In genomic region chr7:75587727-75588126, GRCm38 (mm10) we compare ENCODE assay signal across 10 mouse cellular contexts.
DNase-seq lines count a peak whose midpoint lies in the region; ATAC-seq and TF ChIP-seq lines count a peak whose summit lies in the region.
"Had no signal": no experiment of that assay in that cellular context is flagged by ENCODE, and none has a peak within 500 bp of the region (broad histone marks: within the 10 kb centered on the region; RNA-seq: fewer than 3 reads in every experiment).

No protein-coding gene starts in this region.

- no peak overlapping the region for H3K9ac ChIP-seq in heart, embryonic 13.5 days
- H3K9ac ChIP-seq in heart, embryonic 12.5 days = no peak overlapping the region
- H3K9ac ChIP-seq in ES-E14 (ENCODE audit: insufficient read depth, low read depth, low read length, poor library complexity, severe bottlenecking) = no peak overlapping the region

- H3K27ac ChIP-seq in heart, embryonic 13.5 days (replicated peaks) = no peak overlapping the region
- H3K27ac ChIP-seq in heart, embryonic 12.5 days (ENCODE audit: poor library complexity, severe bottlenecking) = no peak overlapping the region
- H3K27ac ChIP-seq in ES-E14 (ENCODE audit: insufficient read depth, low read depth, low read length, poor library complexity, severe bottlenecking) = no peak overlapping the region
- no peak overlapping the region for H3K27ac ChIP-seq in forebrain, embryonic 10.5 days
- H3K27ac ChIP-seq: hindbrain, postnatal 0 days had no signal

- no peak for DNase-seq in ES-E14 (ENCODE audit: low read depth, low spot score)
- no peak for DNase-seq in forebrain, embryonic 10.5 days (ENCODE audit: extremely low spot score, low spot score)
- no peak for DNase-seq in frontal cortex, postnatal 36 days (ENCODE audit: low spot score in 2 of 2)
- DNase-seq in layer of hippocampus, adult 9-11 months = no peak
- DNase-seq: cerebellum, adult 11-12 months had no signal

- WGBS in heart, embryonic 13.5 days = 80% methylated on average over 5 of the region's 5 CpGs
- 85% methylated on average over 5 of the region's 5 CpGs for WGBS in heart, embryonic 12.5 days
- 90% methylated on average over 5 of the region's 5 CpGs for WGBS in forebrain, embryonic 10.5 days

- H3K4me3 ChIP-seq in heart, embryonic 13.5 days = no peak overlapping the region
- H3K4me3 ChIP-seq in heart, embryonic 12.5 days = no peak overlapping the region
- H3K4me3 ChIP-seq in ES-E14 (ENCODE audit: insufficient read depth in 1 of 2, low read depth in 1 of 2, low read length in 2 of 2, poor library complexity in 1 of 2, severe bottlenecking in 1 of 2) = no peak overlapping the region
- H3K4me3 ChIP-seq in megakaryocyte, embryonic 14.5 days (replicated peaks) = peak overlapping the region; percentile 94
- no peak overlapping the region for H3K4me3 ChIP-seq in forebrain, embryonic 10.5 days

- in situ Hi-C loops in ES-E14 (cut with MboI; ENCODE audit: low sequenced_read_pairs in 2 of 2, unreplicated experiment in 2 of 2) = no loop called here

- no peaks in the 10 kb centered on the region for H3K27me3 ChIP-seq in heart, embryonic 13.5 days (replicated peaks)
- H3K27me3 ChIP-seq in heart, embryonic 12.5 days (replicated peaks) = no peaks in the 10 kb centered on the region
- H3K27me3 ChIP-seq in megakaryocyte, embryonic 14.5 days (replicated peaks) = no peaks in the 10 kb centered on the region
- H3K27me3 ChIP-seq in forebrain, embryonic 10.5 days (ENCODE audit: poor library complexity, severe bottlenecking) = no peaks in the 10 kb centered on the region

- H3K4me2 ChIP-seq in heart, embryonic 13.5 days = peak overlapping the region; percentile 54
- no peak overlapping the region for H3K4me2 ChIP-seq in heart, embryonic 12.5 days

- H3K9me3 ChIP-seq in heart, embryonic 13.5 days = no peaks in the 10 kb centered on the region
- H3K9me3 ChIP-seq in heart, embryonic 12.5 days (replicated peaks) = no peaks in the 10 kb centered on the region
- H3K9me3 ChIP-seq in ES-E14 (ENCODE audit: control insufficient read depth, insufficient read depth, low read depth, low read length) = no peaks in the 10 kb centered on the region
- H3K9me3 ChIP-seq in megakaryocyte, embryonic 14.5 days = no peaks in the 10 kb centered on the region
- no peaks in the 10 kb centered on the region for H3K9me3 ChIP-seq in forebrain, embryonic 10.5 days

- H3K36me3 ChIP-seq in heart, embryonic 13.5 days = peaks cover 38% of the 10 kb centered on the region
- H3K36me3 ChIP-seq in heart, embryonic 12.5 days = peaks cover 13% of the 10 kb centered on the region
- no peaks in the 10 kb centered on the region for H3K36me3 ChIP-seq in ES-E14 (ENCODE audit: control insufficient read depth, insufficient read depth, low read length, poor library complexity, severe bottlenecking)
- peaks cover 29% of the 10 kb centered on the region for H3K36me3 ChIP-seq in megakaryocyte, embryonic 14.5 days (replicated peaks; ENCODE audit: low read length)
- peaks cover 23% of the 10 kb centered on the region for H3K36me3 ChIP-seq in forebrain, embryonic 10.5 days (replicated peaks)

- peaks cover 63% of the 10 kb centered on the region for H3K4me1 ChIP-seq in heart, embryonic 13.5 days
- H3K4me1 ChIP-seq in heart, embryonic 12.5 days (replicated peaks) = peaks cover 40% of the 10 kb centered on the region
- H3K4me1 ChIP-seq in ES-E14 (ENCODE audit: control insufficient read depth in 2 of 2, insufficient read depth in 2 of 2, low read length in 2 of 2, poor library complexity in 1 of 2) = no peaks in the 10 kb centered on the region; a peak in 1 of 4 replicates
- H3K4me1 ChIP-seq in megakaryocyte, embryonic 14.5 days = peaks cover 72% of the 10 kb centered on the region
- no peaks in the 10 kb centered on the region for H3K4me1 ChIP-seq in forebrain, embryonic 10.5 days

- no peak for ATAC-seq in heart, embryonic 13.5 days (ENCODE audit: extremely low read depth, insufficient number of reproducible peaks, low FRiP score, low TSS enrichment)
- ATAC-seq in heart, embryonic 12.5 days (ENCODE audit: insufficient number of reproducible peaks, low FRiP score) = no peak
- peak; percentile 44 for ATAC-seq in granulocyte monocyte progenitor cell, adult 5-6 weeks (replicated peaks; ENCODE audit: poor library complexity, severe bottlenecking)
- ATAC-seq: hindbrain, postnatal 0 days had no signal

TF ChIP-seq in ES-E14, 5 proteins besides CTCF, POLR2A, EP300 and RAD21:
- TF ChIP-seq MAFK (IDR thresholded peaks at IDR 0.05; ENCODE audit: insufficient read depth, low read depth, low read length) (peak; percentile 49; the same call in 1 of the 2 replicates), ZC3H11A (IDR thresholded peaks at IDR 0.05; ENCODE audit: borderline replicate concordance, low read depth, low read length) (no peak)
